In genomic region chr17:71526302-71526708, GRCm38 (mm10) we compare ENCODE assay signal across 8 mouse cellular contexts. TPM values are rescaled to one million over a fixed set of nuclear protein-coding genes. Genes with fewer than 3 reads are reported as not detected.
DNase-seq lines count a peak whose midpoint lies in the region; ATAC-seq lines count a peak whose summit lies in the region.

No protein-coding gene starts in this region.

- peak overlapping the region; percentile 71 for H3K4me2 ChIP-seq in heart, embryonic 15.5 days
- peak overlapping the region; percentile 76 for H3K4me2 ChIP-seq in hindbrain, embryonic 12.5 days (replicated peaks)
- peak overlapping the region; percentile 58 for H3K4me2 ChIP-seq in midbrain, embryonic 11.5 days

- peak overlapping the region; percentile 59 for H3K4me3 ChIP-seq in heart, embryonic 15.5 days
- peak overlapping the region; percentile 59 for H3K4me3 ChIP-seq in hindbrain, embryonic 12.5 days
- peak overlapping the region; percentile 68 for H3K4me3 ChIP-seq in midbrain, embryonic 11.5 days (ENCODE audit: low read depth, low read length)

- H3K9ac ChIP-seq in heart, embryonic 15.5 days: peak overlapping the region; percentile 67
- H3K9ac ChIP-seq in hindbrain, embryonic 12.5 days: peak overlapping the region; percentile 68
- peak overlapping the region; percentile 76 for H3K9ac ChIP-seq in midbrain, embryonic 11.5 days (ENCODE audit: low read length)

- H3K36me3 ChIP-seq in heart, embryonic 15.5 days: peaks cover 15% of the 10 kb centered on the region
- H3K36me3 ChIP-seq in hindbrain, embryonic 12.5 days: 0 out of 2 replicates have a peak, but pooled peaks cover 5% of the 10 kb centered on the region
- no peaks in the 10 kb centered on the region for H3K36me3 ChIP-seq in midbrain, embryonic 11.5 days (ENCODE audit: control insufficient read depth, insufficient read depth, low read length)

- no peaks in the 10 kb centered on the region for H3K27me3 ChIP-seq in heart, embryonic 15.5 days
- no peaks in the 10 kb centered on the region for H3K27me3 ChIP-seq in hindbrain, embryonic 12.5 days
- no peaks in the 10 kb centered on the region for H3K27me3 ChIP-seq in midbrain, embryonic 11.5 days (ENCODE audit: control insufficient read depth, insufficient read depth, low read length)

- intact Hi-C loops in heart, postnatal 14 days (cut with DNase I): loop anchor here (5.0 kb wide), 1 partner anchor 49 kb away; the partner anchor contains the start of gene Smchd1

- peaks cover 18% of the 10 kb centered on the region for H3K4me1 ChIP-seq in heart, embryonic 15.5 days (replicated peaks)
- H3K4me1 ChIP-seq in hindbrain, embryonic 12.5 days: peaks cover 17% of the 10 kb centered on the region
- H3K4me1 ChIP-seq in midbrain, embryonic 11.5 days (ENCODE audit: control insufficient read depth, insufficient read depth, low read length): peaks cover 9% of the 10 kb centered on the region

- DNase-seq in heart, postnatal 14 days: no peak
- DNase-seq in R1 (ENCODE audit: low read depth, low spot score): peak; percentile 75
- peak; percentile 92 for DNase-seq in midbrain, embryonic 11.5 days (ENCODE audit: low spot score, missing footprints)
- DNase-seq in urinary bladder, adult 18-20 months (ENCODE audit: low spot score in 2 of 2): no peak
- DNase-seq in urinary bladder, postnatal 14 days (ENCODE audit: low spot score): no peak
- DNase-seq in right cerebral cortex, postnatal 10 days (ENCODE audit: low spot score in 2 of 2): no peak

- under 1% methylated on average over 13 of the region's 13 CpGs for WGBS in heart, embryonic 15.5 days
- under 1% methylated on average over 13 of the region's 13 CpGs for WGBS in hindbrain, embryonic 12.5 days
- WGBS in midbrain, embryonic 11.5 days: under 1% methylated on average over 13 of the region's 13 CpGs

- H3K9me3 ChIP-seq in heart, embryonic 15.5 days (replicated peaks): no peaks in the 10 kb centered on the region
- no peaks in the 10 kb centered on the region for H3K9me3 ChIP-seq in hindbrain, embryonic 12.5 days (replicated peaks)
- H3K9me3 ChIP-seq in midbrain, embryonic 11.5 days (ENCODE audit: control insufficient read depth, low read length): no peaks in the 10 kb centered on the region

- peak overlapping the region; percentile 89 for H3K27ac ChIP-seq in heart, embryonic 15.5 days
- peak overlapping the region; percentile 98 for H3K27ac ChIP-seq in hindbrain, embryonic 12.5 days
- peak overlapping the region; percentile 97 for H3K27ac ChIP-seq in midbrain, embryonic 11.5 days (ENCODE audit: low read depth, low read length)

- ATAC-seq in heart, embryonic 15.5 days (replicated peaks; ENCODE audit: insufficient number of reproducible peaks, insufficient read depth, low FRiP score, low read depth): peak; percentile 19
- peak; percentile 70 for ATAC-seq in hindbrain, embryonic 12.5 days (ENCODE audit: low FRiP score)
- peak; percentile 13 for ATAC-seq in midbrain, embryonic 11.5 days (ENCODE audit: low FRiP score)

RNA-seq across cellular contexts. Expression of gene Ndc80, which starts 0.4 kb away (rescaled TPM):
- 31.8 and 32.3 TPM in 2 replicates for polyA plus RNA-seq in heart, embryonic 15.5 days (2015; fragmentation: Nextera tagmentation; extraction: Ambion mirVana)
- total RNA-seq in heart, postnatal 14 days (2021): 1 to 10 TPM; 2.4 to 4.1 TPM
- 32.2 and 33.3 TPM in 2 replicates for polyA plus RNA-seq in hindbrain, embryonic 12.5 days (2016; fragmentation: Nextera tagmentation; extraction: Ambion mirVana)
- polyA plus RNA-seq in midbrain, embryonic 11.5 days (2014; fragmentation: Nextera tagmentation; extraction: Ambion mirVana): 65.6 and 71.3 TPM in 2 replicates

RNA-seq across cellular contexts. Expression of gene Spdya, which starts 25.6 kb away (rescaled TPM):
- 0.23 and 0.39 TPM in 2 replicates for polyA plus RNA-seq in heart, embryonic 15.5 days (2015; fragmentation: Nextera tagmentation; extraction: Ambion mirVana)
- not detected for total RNA-seq in heart, postnatal 14 days (2021)
- polyA plus RNA-seq in hindbrain, embryonic 12.5 days (2016; fragmentation: Nextera tagmentation; extraction: Ambion mirVana): 0.99 TPM in 2 replicates
- polyA plus RNA-seq in midbrain, embryonic 11.5 days (2014; fragmentation: Nextera tagmentation; extraction: Ambion mirVana): 1.6 and 1.7 TPM in 2 replicates

RNA-seq across cellular contexts. Expression of gene Smchd1, which starts 51.2 kb away (rescaled TPM):
- polyA plus RNA-seq in heart, embryonic 15.5 days (2015; fragmentation: Nextera tagmentation; extraction: Ambion mirVana): 33.2 and 33.3 TPM in 2 replicates
- 10 to 100 TPM; 22.0 to 29.0 TPM for total RNA-seq in heart, postnatal 14 days (2021)
- polyA plus RNA-seq in hindbrain, embryonic 12.5 days (2016; fragmentation: Nextera tagmentation; extraction: Ambion mirVana): 59.2 and 65.3 TPM in 2 replicates
- polyA plus RNA-seq in midbrain, embryonic 11.5 days (2014; fragmentation: Nextera tagmentation; extraction: Ambion mirVana): 71.0 and 76.1 TPM in 2 replicates

Comparison
In these comparisons a context has a peak if more than half of its experiments do, and no peak if none do; other contexts are left out.
1. ATAC-seq: peak in every context shown above with its lines; median percentile 70 in hindbrain, embryonic 12.5 days; 19 in heart, embryonic 15.5 days; 13 in midbrain, embryonic 11.5 days.
2. DNase-seq: peak in R1 (single experiment) and midbrain, embryonic 11.5 days (single experiment); none in heart, postnatal 14 days (0 of 2), urinary bladder, adult 18-20 months (0 of 2), urinary bladder, postnatal 14 days (single experiment) and right cerebral cortex, postnatal 10 days (0 of 2).
3. Peak in every context shown above with its lines, with median percentiles within 50 percentile points of each other: H3K27ac ChIP-seq, H3K4me2 ChIP-seq, H3K4me3 ChIP-seq and H3K9ac ChIP-seq.